Mouse (Mus musculus): Measurements from ENCODE around the gene Shroom3.

GRCm38 (mm10) chr5:92959287-92959686 is 276.1 kb downstream of the Shroom3 start:
- TF ChIP-seq ZMIZ1 (IDR thresholded peaks at IDR 0.05; ENCODE audit: low read depth, low read length) = no peak
- no peak for TF ChIP-seq GATA1 (IDR thresholded peaks at IDR 0.05; ENCODE audit: low read depth, low read length)
- TF ChIP-seq CTCF (IDR thresholded peaks at IDR 0.05 in 2 of 3, conservative IDR thresholded peaks at IDR 0.05 in 1 of 3; ENCODE audit: control insufficient read depth in 1 of 3, insufficient read depth in 1 of 3, low read depth in 2 of 3, low read length in 3 of 3, poor library complexity in 1 of 3, severe bottlenecking in 1 of 3) = no peak
- no peak for TF ChIP-seq NELFE (IDR thresholded peaks at IDR 0.05; ENCODE audit: low read depth, low read length)
- no peak for TF ChIP-seq POLR2A (IDR thresholded peaks at IDR 0.05; ENCODE audit: control insufficient read depth in 1 of 2, insufficient read depth in 1 of 2, low read depth in 1 of 2, low read length in 2 of 2, poor library complexity in 1 of 2)
- no peak for TF ChIP-seq BHLHE40 (IDR thresholded peaks at IDR 0.05; ENCODE audit: borderline replicate concordance, low read depth, low read length)
- no peak for TF ChIP-seq MYB (IDR thresholded peaks at IDR 0.05; ENCODE audit: low read depth, low read length)
- no peak for TF ChIP-seq EP300 (IDR thresholded peaks at IDR 0.05; ENCODE audit: low read depth in 1 of 2, low read length in 2 of 2)
- no peak for TF ChIP-seq MEF2A (IDR thresholded peaks at IDR 0.05; ENCODE audit: extremely low read depth, insufficient replicate concordance, low read depth, low read length, poor library complexity, severe bottlenecking)
- TF ChIP-seq E2F4 (IDR thresholded peaks at IDR 0.05; ENCODE audit: borderline replicate concordance, low read depth, low read length) = no peak
- no peak for TF ChIP-seq MAX (IDR thresholded peaks at IDR 0.05; ENCODE audit: low read length)
